8 mouse cellular contexts compared by ENCODE assay signal in the genomic region with DNA sequence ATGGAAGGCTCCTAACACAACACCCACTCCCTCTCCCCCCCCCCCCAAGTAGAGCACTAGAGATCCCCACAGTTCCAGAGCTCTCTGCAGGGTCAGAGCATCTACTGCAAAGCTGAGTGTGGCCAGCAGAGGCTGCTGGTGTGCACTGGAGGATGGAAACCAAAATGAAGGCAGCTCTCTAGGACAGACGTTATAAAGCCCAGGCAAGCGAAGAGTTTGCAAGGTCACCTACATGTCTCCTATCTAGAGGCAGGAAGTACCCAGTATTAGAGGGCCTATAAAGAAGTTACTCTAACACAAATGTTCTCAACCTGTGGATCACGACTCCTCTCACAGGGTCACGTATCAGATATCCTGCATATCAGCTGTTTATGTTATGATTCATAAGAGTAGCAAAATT.
A peak's percentile ranks its signal among the peaks of the same experiment; 100 is the strongest.
DNase-seq lines count a peak whose midpoint lies in the region; ATAC-seq and TF ChIP-seq lines count a peak whose summit lies in the region.

No protein-coding gene starts in this region.

- TF ChIP-seq CTCF in gastrocnemius, adult 2 months (IDR thresholded peaks at IDR 0.05), result peak; percentile 52
- peak; percentile 33; the same call in 1 of the 2 replicates for TF ChIP-seq CTCF in bone marrow, adult 2 months (IDR thresholded peaks at IDR 0.05; ENCODE audit: control insufficient read depth, insufficient read depth, low read length)
- TF ChIP-seq CTCF in stomach, postnatal 0 days (IDR thresholded peaks at IDR 0.05; ENCODE audit: low read depth), result peak; percentile 80

- no peaks in the 10 kb centered on the region for H3K9me3 ChIP-seq in forebrain, embryonic 11.5 days (ENCODE audit: control insufficient read depth, low read length)
- H3K9me3 ChIP-seq in intestine, embryonic 14.5 days (ENCODE audit: control insufficient read depth, low read length), result no peaks in the 10 kb centered on the region
- H3K9me3 ChIP-seq in midbrain, embryonic 13.5 days, result no peaks in the 10 kb centered on the region
- 0 out of 2 replicates have a peak, but pooled peaks cover 2% of the 10 kb centered on the region for H3K9me3 ChIP-seq in stomach, postnatal 0 days (ENCODE audit: control insufficient read depth, low read length)

- intact Hi-C loops in gastrocnemius, adult 2 months (cut with DNase I), result loop anchor here (10.0 kb wide), 1 partner anchor 475 kb away; no protein-coding TSS in a partner anchor
- intact Hi-C loops in left cerebral cortex, postnatal 36 days (cut with DNase I), result loop anchor here (10.0 kb wide), 1 partner anchor 475 kb away; no protein-coding TSS in a partner anchor

- no peak overlapping the region for H3K9ac ChIP-seq in forebrain, embryonic 11.5 days (ENCODE audit: low read length)
- H3K9ac ChIP-seq in intestine, embryonic 14.5 days (ENCODE audit: low read length), result no peak overlapping the region
- H3K9ac ChIP-seq in midbrain, embryonic 13.5 days (replicated peaks), result no peak overlapping the region
- H3K9ac ChIP-seq in stomach, postnatal 0 days (ENCODE audit: low read length), result no peak overlapping the region

- TF ChIP-seq POLR2A in bone marrow, adult 2 months (IDR thresholded peaks at IDR 0.05; ENCODE audit: borderline replicate concordance, control insufficient read depth, low read depth, low read length), result no peak

- no peak overlapping the region for H3K4me3 ChIP-seq in gastrocnemius, adult 2 months
- H3K4me3 ChIP-seq in bone marrow, adult 2 months (replicated peaks; ENCODE audit: control insufficient read depth, low read depth, low read length), result no peak overlapping the region
- H3K4me3 ChIP-seq in forebrain, embryonic 11.5 days (ENCODE audit: low read depth, low read length), result no peak overlapping the region
- no peak overlapping the region for H3K4me3 ChIP-seq in intestine, embryonic 14.5 days (ENCODE audit: low read depth, low read length)
- no peak overlapping the region for H3K4me3 ChIP-seq in midbrain, embryonic 13.5 days (replicated peaks)
- H3K4me3 ChIP-seq in stomach, postnatal 0 days (ENCODE audit: low read depth, low read length), result no peak overlapping the region

- H3K4me2 ChIP-seq in forebrain, embryonic 11.5 days (ENCODE audit: low read depth, low read length, severe bottlenecking), result no peak overlapping the region
- H3K4me2 ChIP-seq in intestine, embryonic 14.5 days (ENCODE audit: low read length), result no peak overlapping the region
- H3K4me2 ChIP-seq in midbrain, embryonic 13.5 days (replicated peaks), result no peak overlapping the region
- H3K4me2 ChIP-seq in stomach, postnatal 0 days (replicated peaks; ENCODE audit: low read depth), result no peak overlapping the region

- TF ChIP-seq EP300 in stomach, postnatal 0 days (optimal IDR thresholded peaks at IDR 0.05), result no peak

- peak; percentile 55 for ATAC-seq in forebrain, embryonic 11.5 days (replicated peaks; ENCODE audit: low FRiP score)
- no peak; the same call in 1 of the 2 replicates for ATAC-seq in intestine, embryonic 14.5 days (replicated peaks; ENCODE audit: low FRiP score, low TSS enrichment, low read depth)
- ATAC-seq in midbrain, embryonic 13.5 days, result peak; percentile 58
- ATAC-seq in stomach, postnatal 0 days (ENCODE audit: low FRiP score, low TSS enrichment), result no peak

- H3K4me1 ChIP-seq in bone marrow, adult 2 months (ENCODE audit: control insufficient read depth, insufficient read depth, low read length), result no peaks in the 10 kb centered on the region
- no peaks in the 10 kb centered on the region for H3K4me1 ChIP-seq in forebrain, embryonic 11.5 days (replicated peaks; ENCODE audit: control insufficient read depth, insufficient read depth, low read length)
- H3K4me1 ChIP-seq in intestine, embryonic 14.5 days (replicated peaks; ENCODE audit: control insufficient read depth, insufficient read depth, low read length), result no peaks in the 10 kb centered on the region
- H3K4me1 ChIP-seq in midbrain, embryonic 13.5 days (replicated peaks), result no peaks in the 10 kb centered on the region
- H3K4me1 ChIP-seq in stomach, postnatal 0 days (replicated peaks; ENCODE audit: control insufficient read depth, insufficient read depth), result no peaks in the 10 kb centered on the region

- WGBS in bone marrow, adult 2 months, result 46% methylated on average over 4 of the region's 4 CpGs
- 60% methylated on average over 4 of the region's 4 CpGs for WGBS in forebrain, embryonic 11.5 days
- WGBS in intestine, embryonic 14.5 days, result 55% methylated on average over 4 of the region's 4 CpGs
- 58% methylated on average over 4 of the region's 4 CpGs for WGBS in midbrain, embryonic 13.5 days
- WGBS in stomach, postnatal 0 days, result 48% methylated on average over 4 of the region's 4 CpGs

- DNase-seq in gastrocnemius, adult 2 months, result no peak
- DNase-seq in gastrocnemius, postnatal 25 days, result no peak
- peak; percentile 54 for DNase-seq in forebrain, embryonic 11.5 days (ENCODE audit: low spot score)
- DNase-seq in intestine, embryonic 14.5 days (ENCODE audit: low spot score), result peak; percentile 64
- DNase-seq in left cerebral cortex, postnatal 36 days (ENCODE audit: low spot score in 2 of 2), result peak; percentile 30 to 40
- DNase-seq in stomach, postnatal 0 days (ENCODE audit: low spot score), result peak; percentile 32

- no peaks in the 10 kb centered on the region for H3K36me3 ChIP-seq in forebrain, embryonic 11.5 days (ENCODE audit: control insufficient read depth, insufficient read depth, low read length)
- H3K36me3 ChIP-seq in intestine, embryonic 14.5 days (ENCODE audit: control insufficient read depth, insufficient read depth, low read length), result no peaks in the 10 kb centered on the region
- H3K36me3 ChIP-seq in midbrain, embryonic 13.5 days, result no peaks in the 10 kb centered on the region
- H3K36me3 ChIP-seq in stomach, postnatal 0 days (ENCODE audit: control insufficient read depth, insufficient read depth, low read length), result no peaks in the 10 kb centered on the region

- no peak overlapping the region for H3K27ac ChIP-seq in gastrocnemius, adult 2 months
- H3K27ac ChIP-seq in bone marrow, adult 2 months (ENCODE audit: control insufficient read depth, insufficient read depth, low read depth, low read length, poor library complexity), result no peak overlapping the region
- H3K27ac ChIP-seq in forebrain, embryonic 11.5 days (ENCODE audit: low read depth, low read length), result no peak overlapping the region
- H3K27ac ChIP-seq in intestine, embryonic 14.5 days (ENCODE audit: low read depth), result no peak overlapping the region
- H3K27ac ChIP-seq in midbrain, embryonic 13.5 days, result no peak overlapping the region
- no peak overlapping the region for H3K27ac ChIP-seq in stomach, postnatal 0 days (replicated peaks)

- no peaks in the 10 kb centered on the region for H3K27me3 ChIP-seq in forebrain, embryonic 11.5 days (ENCODE audit: control insufficient read depth, insufficient read depth, low read length)
- no peaks in the 10 kb centered on the region for H3K27me3 ChIP-seq in intestine, embryonic 14.5 days (replicated peaks; ENCODE audit: control insufficient read depth, insufficient read depth, low read length)
- no peaks in the 10 kb centered on the region for H3K27me3 ChIP-seq in midbrain, embryonic 13.5 days
- no peaks in the 10 kb centered on the region for H3K27me3 ChIP-seq in stomach, postnatal 0 days (ENCODE audit: control insufficient read depth, insufficient read depth, low read length)

Comparison
In these comparisons a context has a peak if more than half of its experiments do, and no peak if none do; other contexts are left out.
1. DNase-seq: peak in forebrain, embryonic 11.5 days (single experiment), intestine, embryonic 14.5 days (single experiment), left cerebral cortex, postnatal 36 days (2 of 2) and stomach, postnatal 0 days (single experiment); none in gastrocnemius, adult 2 months (single experiment) and gastrocnemius, postnatal 25 days (single experiment).
2. ATAC-seq: peak in forebrain, embryonic 11.5 days (single experiment) and midbrain, embryonic 13.5 days (single experiment); none in intestine, embryonic 14.5 days (single experiment) and stomach, postnatal 0 days (single experiment).
3. Peak in every context shown above with its lines, with median percentiles within 50 percentile points of each other: CTCF ChIP-seq.